Mouse (Mus musculus) testis, adult 2 months (tissue): Measurements from ENCODE around the gene Tmem8b.

Source experiments
- CTCF ChIP-seq: fragments of 200-500 bp; IDR thresholded peaks from 2 replicates; pipeline ENCODE4 v1.5.1; 2012; ENCODE audit warnings: low read depth, mild to moderate bottlenecking, inconsistent platforms, low read length, moderate library complexity; ENCODE audit not compliant: control insufficient read depth, insufficient read depth, insufficient replicate concordance
- POLR2A ChIP-seq: fragments of 200-500 bp; IDR thresholded peaks from 2 replicates; pipeline ENCODE4 v1.6.1; 2012; ENCODE audit warnings: low read depth, mild to moderate bottlenecking, inconsistent platforms, low read length, moderate library complexity; ENCODE audit not compliant: control insufficient read depth

- TF ChIP-seq CTCF (no peak), POLR2A (no peak)
These were observed 61.2 kb downstream of the Tmem8b start, which contains the start of gene Spaar for GRCm38 (mm10) chr4:43729794-43730550.
